Mouse (Mus musculus) neural tube, embryonic 10.5 days (tissue): ENCODE measurements at regions not wholly inside any gene's neighbourhood (a gene's known extent, or its start where the extent isn't known, plus 50 kb on each side); places are given as distances from the start of the nearest gene placed in this dataset.
A peak's percentile ranks its signal among the peaks of the same experiment; 100 is the strongest.

Experiments used
- DNase-seq: peaks from one replicate; pipeline ENCODE4 v3.0.0-alpha.2; 2017; ENCODE audit warnings: low spot score; ENCODE audit errors: extremely low spot score

DNA sequence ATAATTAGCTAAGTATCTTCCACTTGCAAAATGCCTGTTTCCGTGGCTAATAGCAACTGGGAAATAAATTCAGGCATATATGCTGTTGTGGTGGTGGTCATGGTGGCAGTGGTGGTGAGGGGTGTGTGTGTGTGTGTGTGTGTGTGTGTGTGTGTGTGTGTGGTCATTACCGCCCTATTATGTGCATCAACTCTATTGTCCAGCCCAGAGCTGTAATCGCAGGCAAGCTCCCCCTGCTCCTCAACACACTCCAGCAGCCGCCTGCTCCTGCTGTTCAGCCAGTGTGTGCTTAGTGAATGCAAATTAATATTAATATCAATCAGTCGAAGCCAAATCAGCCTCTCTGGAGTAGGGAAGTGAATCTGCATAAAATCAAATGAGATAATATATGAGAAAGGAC, 152.9 kb upstream of the Zic3 start:
- no peak for DNase-seq

- DNase-seq: peak; percentile 14
Measured at GRCm38 (mm10) chrX:57916705-57917104, 105.8 kb upstream of the Zic3 start.

- peak; percentile 30 for DNase-seq
Measured at GRCm38 (mm10) chrX:57917441-57918145, 104.9 kb upstream of the Zic3 start.

GRCm38 (mm10) chrX:57918181-57919115, 104.1 kb upstream of the Zic3 start:
- peak; percentile 16 for DNase-seq

GRCm38 (mm10) chrX:57919886-57920285, 102.6 kb upstream of the Zic3 start:
- DNase-seq: peak; percentile 27

- no peak for DNase-seq
Measured at GRCm38 (mm10) chrX:57920376-57920775, 102.1 kb upstream of the Zic3 start.

DNA sequence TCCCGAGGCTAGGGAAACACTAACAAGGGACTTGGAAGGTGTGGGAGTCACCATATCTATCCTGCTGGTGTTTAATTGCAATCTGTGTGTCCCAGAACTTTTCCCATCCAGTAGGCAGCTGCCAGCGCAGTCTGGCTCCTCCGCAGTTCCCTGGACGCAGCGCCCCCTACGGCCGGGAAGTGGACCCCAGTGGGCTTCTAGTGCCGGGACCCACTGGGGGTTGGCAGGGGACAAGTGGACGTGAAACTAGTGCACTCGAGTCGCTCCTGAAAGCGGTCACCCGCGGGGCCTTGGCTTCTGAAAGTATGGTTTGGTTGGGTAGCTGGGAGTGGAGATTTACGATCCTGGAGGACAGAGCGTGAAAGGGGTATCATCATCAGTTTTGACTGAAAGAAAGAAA, 101.2 kb upstream of the Zic3 start:
- peak; percentile 57 for DNase-seq

DNA sequence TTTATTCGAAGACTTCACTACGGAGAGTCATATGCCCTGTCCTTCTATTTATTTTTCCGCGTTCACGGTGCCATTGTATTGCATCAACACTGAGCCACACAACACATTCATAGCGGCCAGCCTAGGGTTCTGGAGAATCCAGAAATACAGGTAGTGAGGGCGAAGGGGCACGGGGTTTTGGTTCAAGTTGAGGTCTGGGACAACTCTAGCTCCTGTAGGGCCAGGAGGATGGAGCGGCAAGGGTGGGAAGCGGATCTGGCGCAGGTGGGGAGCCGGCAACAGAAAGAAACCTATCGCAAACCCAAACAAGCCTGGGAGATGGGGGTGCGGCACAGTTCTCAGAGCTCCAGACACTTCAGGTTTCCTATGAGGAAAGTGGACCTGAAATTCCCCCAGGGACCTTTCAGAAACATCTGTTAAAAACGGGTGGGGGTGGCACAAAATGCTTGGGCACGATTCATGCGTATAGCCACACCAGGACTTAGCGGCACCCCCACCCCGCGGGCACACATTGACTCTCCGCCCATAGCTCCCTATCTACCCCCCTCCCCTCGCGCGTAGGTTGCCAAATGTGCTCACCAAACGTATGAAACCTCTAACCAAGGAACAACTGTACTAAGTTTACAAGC, 100.6 kb upstream of the Zic3 start:
- peak; percentile 26 for DNase-seq

DNA sequence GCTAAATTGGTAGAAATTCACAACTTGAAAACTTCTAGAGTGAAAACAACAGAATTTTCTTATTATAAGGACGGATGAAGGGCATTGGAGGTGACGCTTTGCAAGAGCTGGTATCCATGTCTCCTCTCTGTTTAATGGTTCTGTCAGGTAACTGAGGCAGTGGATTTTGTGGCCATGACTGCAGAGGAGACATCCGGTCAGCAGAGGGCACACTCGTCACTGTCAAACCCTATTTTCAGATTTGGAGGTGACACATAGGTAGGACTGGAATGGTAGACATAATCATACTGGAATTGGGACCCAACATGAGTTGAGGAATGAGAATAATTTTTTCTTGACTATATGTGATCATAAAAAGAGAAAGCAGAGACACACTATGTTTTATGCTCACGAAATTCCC, 98.7 kb upstream of the Zic3 start:
- DNase-seq: peak; percentile 21

GRCm38 (mm10) chrX:57935621-57936020, 86.9 kb upstream of the Zic3 start:
- DNase-seq: no peak

GRCm38 (mm10) chrX:57938248-57938836, 84.2 kb upstream of the Zic3 start:
- DNase-seq: no peak

DNA sequence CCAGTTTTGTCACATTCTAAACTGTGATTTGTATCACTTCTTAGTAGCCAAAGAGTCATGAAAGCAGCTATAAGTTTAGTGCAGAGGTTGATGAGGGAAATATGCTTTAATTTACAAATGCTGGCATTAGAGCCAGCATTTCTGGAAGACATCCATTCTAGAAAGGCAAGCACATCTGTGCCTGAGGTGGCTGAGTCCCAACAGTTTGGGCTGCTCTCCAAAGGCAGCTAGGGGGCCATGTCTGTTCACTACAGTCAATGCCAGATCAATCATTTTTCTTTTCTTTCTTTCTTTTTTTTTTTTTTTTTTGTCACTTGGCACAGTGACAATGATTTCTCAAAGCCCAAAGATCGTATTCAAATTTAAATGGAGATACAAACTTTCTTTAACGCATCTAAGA, 71.6 kb upstream of the Zic3 start:
- no peak for DNase-seq

DNA sequence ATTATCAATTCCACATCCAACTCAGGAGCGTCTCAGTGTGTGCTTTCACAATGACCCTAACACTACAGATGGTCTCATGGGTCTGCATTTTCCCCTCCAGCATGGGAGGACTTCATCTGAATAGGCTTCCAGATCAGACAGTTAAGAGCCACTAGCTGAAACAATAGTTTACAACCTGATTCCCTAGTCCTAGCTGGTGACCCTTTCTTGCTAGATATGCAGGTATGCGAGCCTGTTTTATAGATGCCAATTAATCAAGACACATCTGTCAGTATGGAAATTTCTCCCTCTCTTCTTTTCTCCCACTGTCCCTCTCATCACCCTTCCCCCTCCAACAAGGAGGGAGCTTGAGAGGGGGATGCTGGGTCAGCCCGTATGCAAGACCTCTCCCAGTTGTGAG, 71.2 kb upstream of the Zic3 start:
- DNase-seq: no peak

DNA sequence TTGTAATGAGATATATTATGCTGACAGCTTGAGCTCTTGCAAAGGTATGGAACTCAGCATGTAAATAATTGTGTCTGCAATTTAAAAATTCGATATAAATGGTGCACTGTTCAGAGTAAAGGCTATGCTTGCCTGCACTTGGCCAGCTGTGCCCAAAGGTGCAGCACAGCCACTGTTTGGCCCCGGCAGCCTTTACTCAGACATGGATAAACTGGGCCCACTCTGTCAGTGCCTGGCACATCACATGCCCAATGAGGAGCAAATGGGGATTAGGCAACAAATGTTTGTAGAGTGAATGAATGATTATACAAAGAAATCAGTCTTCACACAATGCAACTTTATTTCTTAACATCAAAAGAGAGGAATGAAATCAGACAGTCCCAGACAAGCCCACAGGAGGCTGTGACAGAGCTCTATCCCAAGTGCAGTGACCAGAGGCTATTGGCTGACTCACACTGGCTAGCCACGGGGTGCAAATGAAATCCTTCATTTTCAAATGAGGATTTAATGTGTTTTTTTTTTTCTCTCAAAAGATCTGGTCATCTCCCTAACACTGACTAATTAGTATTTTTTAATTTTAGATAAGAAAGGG, 67.8 kb upstream of the Zic3 start:
- no peak for DNase-seq
